Mouse (Mus musculus): ENCODE measurements at regions not wholly inside any gene's neighbourhood (a gene's known extent, or its start where the extent isn't known, plus 50 kb on each side); places are given as distances from the start of the nearest gene placed in this dataset.

- H3K9ac ChIP-seq: no peak overlapping the region
- ATAC-seq (replicated peaks; ENCODE audit: low FRiP score): no peak
- H3K27me3 ChIP-seq: no peaks in the 10 kb centered on the region
- H3K4me2 ChIP-seq: no peak overlapping the region
- H3K36me3 ChIP-seq: no peaks in the 10 kb centered on the region
- no peaks in the 10 kb centered on the region for H3K9me3 ChIP-seq (replicated peaks)
- no peaks in the 10 kb centered on the region for H3K4me1 ChIP-seq
- 48% methylated on average over 1 of the region's 1 CpGs for WGBS
- H3K27ac ChIP-seq: no peak overlapping the region
- H3K4me3 ChIP-seq (replicated peaks): no peak overlapping the region
These were observed 57.8 kb upstream of the Chchd3 start for GRCm38 (mm10) chr6:33117877-33118276.

GRCm38 (mm10) chr6:33120581-33120980 lies 60.5 kb upstream of the Chchd3 start:
- H3K4me3 ChIP-seq (replicated peaks): no peak overlapping the region
- no peak overlapping the region for H3K9ac ChIP-seq
- no peak overlapping the region for H3K4me2 ChIP-seq
- H3K27me3 ChIP-seq: no peaks in the 10 kb centered on the region
- H3K36me3 ChIP-seq: no peaks in the 10 kb centered on the region
- no peak for ATAC-seq (replicated peaks; ENCODE audit: low FRiP score)
- no peaks in the 10 kb centered on the region for H3K4me1 ChIP-seq
- no peak overlapping the region for H3K27ac ChIP-seq
- H3K9me3 ChIP-seq (replicated peaks): no peaks in the 10 kb centered on the region

DNA sequence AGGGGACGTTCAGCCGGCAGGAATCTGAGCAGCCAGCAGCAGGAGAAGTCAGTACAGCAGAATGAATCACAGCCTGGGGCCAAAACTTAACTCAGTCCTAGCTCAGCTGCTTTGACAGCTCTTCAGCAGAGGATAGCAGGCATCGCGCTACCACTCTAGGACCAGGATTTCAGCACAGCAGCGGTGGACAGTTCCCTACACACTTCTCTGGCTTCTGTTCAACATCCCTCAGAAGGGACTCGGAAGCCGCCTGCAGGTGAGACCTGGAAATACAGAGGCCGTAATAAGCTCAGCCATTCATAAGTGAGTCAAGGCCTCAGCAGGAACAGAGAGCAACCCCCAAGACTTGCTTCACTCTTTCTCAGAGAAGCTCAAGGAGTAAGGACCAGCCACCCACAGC lies 66.5 kb upstream of the Chchd3 start:
- Histone ChIP-seq H3K4me3 (replicated peaks) (no peak overlapping the region), H3K4me2 (no peak overlapping the region), H3K27me3 (no peaks in the 10 kb centered on the region), H3K4me1 (no peaks in the 10 kb centered on the region), H3K9me3 (replicated peaks) (no peaks in the 10 kb centered on the region), H3K27ac (no peak overlapping the region), H3K36me3 (no peaks in the 10 kb centered on the region), H3K9ac (no peak overlapping the region)
- no peak for ATAC-seq (replicated peaks; ENCODE audit: low FRiP score)
- WGBS: 10% methylated on average over 8 of the region's 8 CpGs

- 87% methylated on average over 7 of the region's 7 CpGs for WGBS
- Histone ChIP-seq H3K36me3 (no peaks in the 10 kb centered on the region), H3K4me1 (no peaks in the 10 kb centered on the region), H3K9me3 (replicated peaks) (no peaks in the 10 kb centered on the region), H3K4me2 (no peak overlapping the region), H3K27ac (no peak overlapping the region), H3K27me3 (no peaks in the 10 kb centered on the region), H3K9ac (no peak overlapping the region), H3K4me3 (replicated peaks) (no peak overlapping the region)
- no peak for ATAC-seq (replicated peaks; ENCODE audit: low FRiP score)
These were observed 76.8 kb upstream of the Chchd3 start for GRCm38 (mm10) chr6:33136906-33137305.

GRCm38 (mm10) chr6:33137823-33138222 lies 77.8 kb upstream of the Chchd3 start:
- ATAC-seq (replicated peaks; ENCODE audit: low FRiP score): no peak
- WGBS: 40% methylated on average over 8 of the region's 8 CpGs
- no peaks in the 10 kb centered on the region for H3K36me3 ChIP-seq
- H3K27me3 ChIP-seq: no peaks in the 10 kb centered on the region
- no peaks in the 10 kb centered on the region for H3K9me3 ChIP-seq (replicated peaks)
- H3K27ac ChIP-seq: no peak overlapping the region
- no peaks in the 10 kb centered on the region for H3K4me1 ChIP-seq
- H3K9ac ChIP-seq: no peak overlapping the region
- H3K4me2 ChIP-seq: no peak overlapping the region
- no peak overlapping the region for H3K4me3 ChIP-seq (replicated peaks)

DNA sequence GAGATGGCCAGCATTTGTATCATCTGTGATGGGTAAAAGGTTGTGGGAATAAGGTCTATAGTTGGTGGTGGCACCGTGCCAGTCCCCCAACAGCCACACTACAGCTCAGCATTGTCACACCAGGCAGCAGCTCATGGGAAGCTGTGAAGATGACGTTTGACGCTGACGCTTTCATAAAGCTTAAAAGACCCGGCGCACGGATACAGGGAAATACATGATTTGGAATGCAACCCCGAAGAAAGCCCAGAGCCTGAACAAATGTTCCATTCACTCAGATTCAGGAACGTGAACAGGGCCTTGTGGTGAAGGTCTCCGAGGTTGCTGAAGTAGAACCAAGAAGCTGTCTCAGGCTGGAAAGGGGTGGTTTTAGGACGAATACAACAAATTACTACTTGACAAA lies 82.4 kb upstream of the Exoc4 start:
- no peaks in the 10 kb centered on the region for H3K27me3 ChIP-seq
- ATAC-seq (replicated peaks; ENCODE audit: low FRiP score): no peak
- H3K4me1 ChIP-seq: no peaks in the 10 kb centered on the region
- H3K4me3 ChIP-seq (replicated peaks): no peak overlapping the region
- no peaks in the 10 kb centered on the region for H3K9me3 ChIP-seq (replicated peaks)
- no peak overlapping the region for H3K4me2 ChIP-seq
- WGBS: 85% methylated on average over 11 of the region's 11 CpGs
- no peaks in the 10 kb centered on the region for H3K36me3 ChIP-seq
- H3K27ac ChIP-seq: no peak overlapping the region
- H3K9ac ChIP-seq: no peak overlapping the region

GRCm38 (mm10) chr6:33173606-33174005 lies 75.3 kb upstream of the Exoc4 start:
- no peaks in the 10 kb centered on the region for H3K9me3 ChIP-seq (replicated peaks)
- H3K27ac ChIP-seq: no peak overlapping the region
- ATAC-seq (replicated peaks; ENCODE audit: low FRiP score): peak; percentile 40; the same call in 1 of the 2 replicates
- H3K36me3 ChIP-seq: no peaks in the 10 kb centered on the region
- no peaks in the 10 kb centered on the region for H3K27me3 ChIP-seq
- H3K4me1 ChIP-seq: no peaks in the 10 kb centered on the region
- WGBS: 20% methylated on average over 12 of the region's 12 CpGs
- H3K9ac ChIP-seq: no peak overlapping the region
- H3K4me2 ChIP-seq: peak overlapping the region; percentile 38
- H3K4me3 ChIP-seq (replicated peaks): no peak overlapping the region

DNA sequence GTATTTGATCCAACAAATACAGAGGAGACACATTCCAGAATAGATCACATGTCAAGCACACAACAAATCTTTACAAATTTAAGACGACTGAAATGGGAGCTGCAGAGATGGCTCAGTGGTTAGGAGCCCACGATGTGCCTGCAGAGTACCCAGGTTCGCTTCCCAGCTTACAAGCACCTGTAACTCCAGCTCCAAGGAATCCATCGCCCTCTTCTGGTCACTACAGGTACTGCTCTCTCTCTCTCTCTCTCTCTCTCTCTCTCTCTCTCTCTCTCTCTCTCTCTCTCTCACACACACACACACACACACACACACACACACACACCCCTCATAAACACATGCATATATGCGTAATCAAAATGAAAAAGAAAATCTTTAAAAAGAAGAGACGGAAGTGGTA lies 74.3 kb upstream of the Exoc4 start:
- 54% methylated on average over 6 of the region's 6 CpGs for WGBS
- no peak for ATAC-seq (replicated peaks; ENCODE audit: low FRiP score)
- H3K9me3 ChIP-seq (replicated peaks): no peaks in the 10 kb centered on the region
- H3K27me3 ChIP-seq: no peaks in the 10 kb centered on the region
- H3K9ac ChIP-seq: no peak overlapping the region
- H3K36me3 ChIP-seq: no peaks in the 10 kb centered on the region
- no peaks in the 10 kb centered on the region for H3K4me1 ChIP-seq
- no peak overlapping the region for H3K4me3 ChIP-seq (replicated peaks)
- H3K4me2 ChIP-seq: no peak overlapping the region
- no peak overlapping the region for H3K27ac ChIP-seq

DNA sequence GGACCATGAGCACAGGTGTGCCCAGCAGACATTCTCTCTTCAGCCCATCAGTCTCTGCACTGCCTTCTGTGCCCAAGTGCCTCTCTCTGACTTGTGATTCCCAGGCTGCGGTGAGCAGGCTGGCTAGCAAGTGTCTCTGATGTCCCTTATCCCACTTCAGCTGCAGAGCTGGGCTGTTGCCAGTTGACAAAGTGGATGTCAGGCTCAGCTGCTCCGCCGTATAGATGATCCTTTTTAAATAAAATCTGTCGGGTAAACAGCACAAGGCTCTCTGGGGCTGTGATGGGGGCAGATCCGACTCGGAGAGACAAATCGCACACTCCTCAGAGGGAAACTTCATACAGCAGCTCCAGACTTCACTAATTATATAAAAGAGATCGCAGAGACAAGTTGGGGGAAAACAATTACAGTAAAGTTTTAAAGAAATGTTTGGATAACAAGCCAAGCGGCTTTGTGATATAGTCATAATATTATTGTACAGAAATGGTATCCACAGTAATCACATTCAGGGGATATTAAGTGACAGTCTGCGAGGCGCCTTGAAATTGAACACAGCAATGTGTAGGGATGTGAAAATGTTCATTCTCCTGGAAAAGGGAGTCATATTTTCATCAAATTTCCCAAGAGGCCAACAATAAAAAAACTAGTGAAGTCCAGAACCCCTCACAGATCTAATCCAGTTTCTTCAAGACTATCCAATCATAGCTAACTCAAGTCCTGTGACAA lies 59.2 kb upstream of the Exoc4 start:
- WGBS: 47% methylated on average over 11 of the region's 11 CpGs
- no peak overlapping the region for H3K27ac ChIP-seq
- H3K36me3 ChIP-seq: no peaks in the 10 kb centered on the region
- no peak overlapping the region for H3K4me2 ChIP-seq
- ATAC-seq (replicated peaks; ENCODE audit: low FRiP score): no peak
- H3K9ac ChIP-seq: no peak overlapping the region
- no peaks in the 10 kb centered on the region for H3K27me3 ChIP-seq
- no peaks in the 10 kb centered on the region for H3K9me3 ChIP-seq (replicated peaks)
- H3K4me1 ChIP-seq: 0 out of 2 replicates have a peak, but pooled peaks cover 2% of the 10 kb centered on the region
- no peak overlapping the region for H3K4me3 ChIP-seq (replicated peaks)

DNA sequence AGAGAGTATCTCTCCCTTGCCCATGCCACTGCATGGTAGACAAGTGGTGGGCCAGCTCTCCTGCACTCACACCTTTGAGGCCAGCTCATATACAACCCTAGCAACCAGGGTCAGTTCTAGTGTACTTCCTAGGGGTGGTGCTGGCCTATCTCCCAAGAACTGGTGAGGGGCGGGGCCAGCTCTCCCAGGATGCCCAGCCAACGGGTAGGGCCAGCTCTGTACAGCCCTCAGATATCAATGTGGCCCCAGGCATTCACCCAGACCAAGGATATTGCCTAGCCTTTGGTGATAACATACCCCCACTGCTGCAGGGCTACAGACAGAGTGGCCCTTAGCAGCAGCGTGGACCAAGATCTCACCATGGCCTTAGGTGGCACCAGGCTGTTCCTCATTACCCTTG lies 55.1 kb upstream of the Exoc4 start:
- 72% methylated on average over 3 of the region's 3 CpGs for WGBS
- Histone ChIP-seq H3K4me2 (no peak overlapping the region), H3K4me3 (replicated peaks) (no peak overlapping the region), H3K27ac (no peak overlapping the region), H3K9ac (no peak overlapping the region), H3K4me1 (0 out of 2 replicates have a peak, but pooled peaks cover 2% of the 10 kb centered on the region), H3K9me3 (replicated peaks) (no peaks in the 10 kb centered on the region), H3K27me3 (no peaks in the 10 kb centered on the region), H3K36me3 (no peaks in the 10 kb centered on the region)
- ATAC-seq (replicated peaks; ENCODE audit: low FRiP score): no peak
